Mouse (Mus musculus) embryo, embryonic 9.5 days (tissue): ENCODE measurements around the gene Ngrn.

Experiments used
- DNase-seq: peaks from one replicate; pipeline ENCODE4 v3.0.0-alpha.2; 2017; ENCODE audit errors: extremely low spot score

The Ngrn gene

GRCm38 (mm10) chr7:80260625-80261371 lies at the start of gene Ngrn:
Ngrn (plus strand) TSS chr7:80261215.
- DNase-seq: peak; percentile 83

- DNase-seq: no peak
Observed at GRCm38 (mm10) chr7:80213604-80214003, 47.4 kb upstream of the Ngrn start.

GRCm38 (mm10) chr7:80214459-80214858 lies 46.6 kb upstream of the Ngrn start:
- DNase-seq: no peak

GRCm38 (mm10) chr7:80215398-80215797 lies 45.6 kb upstream of the Ngrn start:
- peak; percentile 72 for DNase-seq

GRCm38 (mm10) chr7:80216566-80216965 lies 44.4 kb upstream of the Ngrn start:
- DNase-seq: no peak

GRCm38 (mm10) chr7:80218666-80219065 lies 42.3 kb upstream of the Ngrn start:
- DNase-seq: no peak

- no peak for DNase-seq
Observed at GRCm38 (mm10) chr7:80220237-80220797, 40.7 kb upstream of the Ngrn start.

GRCm38 (mm10) chr7:80221179-80221750 lies 39.8 kb upstream of the Ngrn start:
- DNase-seq: no peak

GRCm38 (mm10) chr7:80227065-80227464 lies 34.0 kb upstream of the Ngrn start:
- no peak for DNase-seq

- DNase-seq: no peak
Observed at GRCm38 (mm10) chr7:80230196-80230595, 30.8 kb upstream of the Ngrn start.

- DNase-seq: no peak
Observed at GRCm38 (mm10) chr7:80231971-80232488, 29.0 kb upstream of the Ngrn start.

GRCm38 (mm10) chr7:80232489-80233029 lies 28.5 kb upstream of the Ngrn start, which contains the start of the genes Cib1 and Gdpgp1:
Cib1 (minus strand) TSS chr7:80232813.
Gdpgp1 (plus strand) TSS chr7:80232865.
- peak; percentile 99 for DNase-seq

GRCm38 (mm10) chr7:80233799-80234198 lies 27.2 kb upstream of the Ngrn start:
- DNase-seq: no peak

- no peak for DNase-seq
Observed at GRCm38 (mm10) chr7:80238542-80238941, 22.5 kb upstream of the Ngrn start.

- no peak for DNase-seq
Observed at GRCm38 (mm10) chr7:80241661-80242060, 19.4 kb upstream of the Ngrn start.

- no peak for DNase-seq
Observed at GRCm38 (mm10) chr7:80244851-80245250, 16.2 kb upstream of the Ngrn start.

GRCm38 (mm10) chr7:80246148-80246721 lies 14.8 kb upstream of the Ngrn start, which contains the start of gene Ttll13:
Ttll13 (plus strand) TSS chr7:80246376.
- DNase-seq: peak; percentile 97

GRCm38 (mm10) chr7:80246859-80247258 lies 14.2 kb upstream of the Ngrn start:
- DNase-seq: no peak

- no peak for DNase-seq
Observed at GRCm38 (mm10) chr7:80252437-80252836, 8.6 kb upstream of the Ngrn start.

GRCm38 (mm10) chr7:80252886-80253285 lies 8.1 kb upstream of the Ngrn start:
- DNase-seq: no peak

GRCm38 (mm10) chr7:80255981-80256380 lies 5.0 kb upstream of the Ngrn start:
- DNase-seq: no peak

- no peak for DNase-seq
Observed at GRCm38 (mm10) chr7:80257706-80258105, 3.3 kb upstream of the Ngrn start.
